Mouse (Mus musculus): ENCODE results near the gene Nxn.

DNA sequence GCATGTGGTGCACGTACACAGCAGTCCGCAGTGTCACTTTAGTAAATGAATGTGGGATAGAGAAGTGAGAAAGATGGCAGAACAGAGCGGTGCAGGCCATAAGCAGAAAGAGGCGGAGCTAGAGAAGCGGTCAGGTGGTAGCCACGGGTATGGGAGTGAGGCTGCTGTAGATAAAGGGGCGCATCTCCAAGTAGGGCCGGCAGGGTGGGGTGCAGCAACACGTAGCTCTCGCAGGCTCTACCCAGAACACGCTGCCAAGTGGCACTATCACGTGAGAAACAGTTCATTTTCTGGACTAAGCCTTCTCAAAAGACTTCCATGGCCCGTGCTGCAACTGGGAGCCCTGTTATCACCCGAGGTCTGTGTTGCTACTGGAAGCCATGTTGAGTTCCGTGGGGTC lies 32.2 kb downstream of the Nxn start:
- TF ChIP-seq CTCF (IDR thresholded peaks at IDR 0.05; ENCODE audit: low read depth, low read length) = no peak
- TF ChIP-seq GATA2 (IDR thresholded peaks at IDR 0.05; ENCODE audit: borderline replicate concordance, low read depth, low read length) = no peak
- TF ChIP-seq GATA1 (IDR thresholded peaks at IDR 0.05; ENCODE audit: borderline replicate concordance, low read length) = no peak
- no peak for TF ChIP-seq TAL1 (conservative IDR thresholded peaks at IDR 0.05; ENCODE audit: low read depth, low read length)
